Mouse (Mus musculus) granulocyte monocyte progenitor cell, adult 5-6 weeks (primary cell): ENCODE data around the gene Samm50. TPM values are rescaled to one million over a fixed set of nuclear protein-coding genes. Genes with fewer than 3 reads are reported as not detected.
"Not testable (repeated sequence)": the region's sequence is repeated elsewhere in the genome, so short reads cannot be mapped to it uniquely, and the experiment has no call there.

Source experiments
- ATAC-seq: replicated peaks from 2 replicates; pipeline ENCODE4 v1.8.0; 2016; ENCODE audit warnings: mild to moderate bottlenecking, moderate TSS enrichment, inconsistent platforms; ENCODE audit not compliant: poor library complexity, severe bottlenecking
- total RNA-seq, 2 experiments: library from RNA; stranded (forward) in 1 of 2; stranded (reverse) in 1 of 2; fragments of 200-712, 200-1000 nt in 1 of 2; fragments of >200 nt in 1 of 2; fragmentation: Nextera tagmentation in 1 of 2; gene quantifications; 2 replicates each; pipeline ENCODE4 v1.2.3; 2014 to 2017

Samm50 gene
- total RNA-seq (2014; fragmentation: Nextera tagmentation) (51.4 and 66.9 TPM in 2 replicates), total RNA-seq (2017) (41.9 and 47.7 TPM in 2 replicates)

GRCm38 (mm10) chr15:84192058-84192791 lies at the start of gene Samm50:
Samm50 (plus strand) TSS chr15:84192241.
- peak; percentile 95 for ATAC-seq

- ATAC-seq = no peak
Observed at GRCm38 (mm10) chr15:84156158-84156557, 35.9 kb upstream of the Samm50 start.

- ATAC-seq = not testable (repeated sequence)
Observed at GRCm38 (mm10) chr15:84157530-84157929, 34.5 kb upstream of the Samm50 start.

GRCm38 (mm10) chr15:84161871-84162270 lies 30.2 kb upstream of the Samm50 start:
- no peak for ATAC-seq

- ATAC-seq = no peak
Observed at GRCm38 (mm10) chr15:84166818-84167217, 25.2 kb upstream of the Samm50 start.

- ATAC-seq = peak; percentile 98
Observed at GRCm38 (mm10) chr15:84167600-84167999, 24.4 kb upstream of the Samm50 start, which contains the start of gene Pnpla3. Pnpla3 (plus strand) TSS chr15:84167837.

GRCm38 (mm10) chr15:84168170-84169161 lies 23.6 kb upstream of the Samm50 start:
- ATAC-seq = no peak

GRCm38 (mm10) chr15:84169511-84169910 lies 22.5 kb upstream of the Samm50 start:
- no peak for ATAC-seq

GRCm38 (mm10) chr15:84171166-84171565 lies 20.9 kb upstream of the Samm50 start:
- no peak for ATAC-seq

GRCm38 (mm10) chr15:84178733-84179132 lies 13.3 kb upstream of the Samm50 start:
- ATAC-seq = no peak

- no peak for ATAC-seq
Observed at GRCm38 (mm10) chr15:84182000-84182399, 10.0 kb upstream of the Samm50 start.

GRCm38 (mm10) chr15:84183967-84184366 lies 8.1 kb upstream of the Samm50 start:
- peak; percentile 31 for ATAC-seq

GRCm38 (mm10) chr15:84186196-84186595 lies 5.8 kb upstream of the Samm50 start:
- no peak for ATAC-seq

- ATAC-seq = no peak
Observed at GRCm38 (mm10) chr15:84188887-84189530, 3.0 kb upstream of the Samm50 start.

GRCm38 (mm10) chr15:84189881-84190280 lies 2.2 kb upstream of the Samm50 start:
- ATAC-seq = peak; percentile 18; the same call in 1 of the 2 replicates

- no peak for ATAC-seq
Observed at GRCm38 (mm10) chr15:84191724-84192057, 350 bp upstream of the Samm50 start.

- ATAC-seq = no peak
Observed at GRCm38 (mm10) chr15:84196486-84197165, 4.6 kb downstream of the Samm50 start.

- ATAC-seq = no peak
Observed at GRCm38 (mm10) chr15:84207327-84207726, 15.3 kb downstream of the Samm50 start.

GRCm38 (mm10) chr15:84209517-84210412 lies 17.7 kb downstream of the Samm50 start:
- ATAC-seq = peak; percentile 20; the same call in 1 of the 2 replicates
